Mouse (Mus musculus) cerebellum, adult 2 months (tissue): Measurements from ENCODE around the gene Kazn. TPM values are rescaled to one million over a fixed set of nuclear protein-coding genes. Genes with fewer than 3 reads are reported as not detected.

ENCODE experiments used
- DNase-seq, 2 experiments: peaks; one replicate each; pipeline ENCODE4 v3.0.0; 2021
- H3K27ac ChIP-seq: fragments of 200-500 bp; 2 replicates; pipeline ENCODE4 v1.5.1; 2012; ENCODE audit warnings: low read length, control low read depth, inconsistent platforms; ENCODE audit not compliant: insufficient read depth
- H3K27me3 ChIP-seq: fragments of 200-500 bp; 2 replicates; pipeline ENCODE4 v1.6.1; 2012; ENCODE audit warnings: inconsistent platforms, mild to moderate bottlenecking, low read length, moderate library complexity; ENCODE audit not compliant: control insufficient read depth, insufficient read depth
- H3K4me1 ChIP-seq: fragments of 200-500 bp; 2 replicates; pipeline ENCODE4 v1.6.1; 2011; ENCODE audit warnings: low read length; ENCODE audit not compliant: control insufficient read depth, insufficient read depth
- H3K4me3 ChIP-seq: fragments of 200-500 bp; replicated peaks from 2 replicates; pipeline ENCODE3; 2011; ENCODE audit warnings: mild to moderate bottlenecking, low read depth, low read length, control low read depth; ENCODE audit not compliant: insufficient read depth
- CTCF ChIP-seq: fragments of 200-500 bp; IDR thresholded peaks from 2 replicates; pipeline ENCODE4 v1.5.1; 2011; ENCODE audit warnings: low read depth, mild to moderate bottlenecking, control low read depth, low read length, moderate library complexity, borderline replicate concordance; ENCODE audit not compliant: insufficient read depth
- POLR2A ChIP-seq: fragments of 200-500 bp; IDR thresholded peaks from 2 replicates; pipeline ENCODE4 v1.6.1; 2011; ENCODE audit warnings: low read length, control low read depth, borderline replicate concordance; ENCODE audit not compliant: insufficient read depth
- WGBS: fragments of 180-500 bp; shearing (Covaris S2); methylation state at CpG from one replicate; pipeline ENCODE4 v1.1.7; 2018; 5-methylcytosine and 5-hydroxymethylcytosine counted together
- polyA plus RNA-seq: library from polyadenylated mRNA; depleted of rRNA; stranded (reverse); fragments of >200 nt; gene quantifications from 2 replicates; pipeline ENCODE4 v1.2.3, GENCODE M21; 2012; rRNA removed

Kazn gene
- polyA plus RNA-seq, 1 experiment: 75.7 TPM

DNA sequence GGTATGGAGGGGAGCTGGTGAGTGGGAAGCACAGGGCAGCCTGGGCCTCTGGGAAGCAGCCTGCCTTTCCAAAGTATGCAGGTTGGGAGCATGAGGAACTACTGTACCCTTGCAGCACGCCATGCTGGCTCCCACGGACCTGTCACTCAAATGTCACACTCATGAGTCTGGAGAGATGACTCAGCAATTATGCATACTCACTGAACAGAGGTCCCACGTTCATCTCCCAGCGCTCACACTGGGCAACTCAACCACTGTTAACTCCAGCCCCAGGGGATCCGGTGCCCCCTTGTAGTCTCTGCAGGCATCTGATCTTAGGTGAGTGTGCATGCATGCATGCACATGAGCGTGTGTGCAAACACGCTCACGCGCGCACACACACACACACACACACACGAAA, 184.6 kb downstream of the Kazn start:
- WGBS: 86% methylated on average over 11 of the region's 11 CpGs
- Histone ChIP-seq H3K4me1 (peaks cover 47% of the 10 kb centered on the region), H3K27ac (no peak overlapping the region), H3K27me3 (no peaks in the 10 kb centered on the region), H3K4me3 (no peak overlapping the region)
- TF ChIP-seq POLR2A: no peak
- DNase-seq: no peak

DNA sequence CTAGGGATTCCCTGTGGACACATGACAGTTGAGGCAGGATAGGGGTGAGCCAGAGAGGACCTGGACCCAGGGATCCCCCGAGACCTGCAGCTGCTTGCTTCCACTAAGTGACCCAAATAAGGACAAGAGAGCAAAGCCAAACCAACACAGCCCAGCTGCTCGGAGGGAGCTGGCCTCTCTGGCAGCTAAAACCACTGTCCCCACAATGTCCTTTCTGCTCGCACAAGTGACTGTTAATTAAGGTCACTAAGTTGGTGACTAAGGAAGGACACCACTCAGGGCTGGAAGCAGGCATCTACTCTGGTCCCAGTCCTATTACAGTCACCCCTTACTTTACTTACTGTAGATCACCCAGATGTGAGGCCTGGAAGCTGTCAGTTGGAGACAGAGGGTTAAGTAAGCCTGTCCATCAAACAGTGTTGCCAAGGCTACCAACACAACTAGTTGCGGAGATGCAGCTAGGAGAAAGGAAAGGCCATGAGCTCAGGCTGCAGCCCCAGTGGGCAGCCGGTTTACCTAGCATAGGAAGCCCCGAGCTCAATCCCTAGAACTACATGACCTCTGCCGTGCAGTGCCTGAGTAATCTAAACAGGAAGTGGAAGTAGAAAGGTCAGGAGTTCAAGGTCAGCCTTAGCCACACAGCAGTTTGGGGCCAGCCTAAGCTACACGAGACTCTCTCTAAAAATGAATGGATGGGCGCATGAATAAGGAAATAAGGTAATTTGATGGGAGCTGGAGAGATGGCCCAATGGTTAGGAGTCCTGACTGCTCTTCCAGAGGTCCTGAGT, 185.3 kb downstream of the Kazn start:
- no peaks in the 10 kb centered on the region for H3K27me3 ChIP-seq
- no peak for TF ChIP-seq CTCF
- TF ChIP-seq POLR2A: no peak
- H3K4me1 ChIP-seq: peaks cover 43% of the 10 kb centered on the region
- H3K4me3 ChIP-seq: no peak overlapping the region
- WGBS: 82% methylated on average over 9 of the region's 9 CpGs
- H3K27ac ChIP-seq: no peak overlapping the region
- no peak for DNase-seq

DNA sequence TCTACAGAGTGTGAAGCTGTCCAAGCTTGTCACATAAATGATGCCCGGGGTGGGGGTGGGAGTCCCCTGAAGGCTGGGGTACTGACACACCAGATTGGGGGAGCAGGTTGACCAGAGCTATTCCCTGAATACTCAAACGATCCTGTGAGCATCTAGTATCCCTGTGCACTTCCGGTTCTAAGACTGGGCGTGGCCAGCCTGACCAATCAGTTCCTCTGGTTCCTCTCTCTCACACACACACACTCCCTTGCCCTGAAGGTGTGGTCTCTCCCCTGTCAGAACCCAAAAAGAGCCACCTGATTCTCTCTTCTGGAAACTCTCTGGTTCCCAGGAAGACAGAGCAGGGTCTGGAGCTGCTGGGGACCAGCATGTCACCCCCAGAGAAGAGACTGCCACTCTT, 185.9 kb downstream of the Kazn start:
- peaks cover 46% of the 10 kb centered on the region for H3K4me1 ChIP-seq
- no peaks in the 10 kb centered on the region for H3K27me3 ChIP-seq
- no peak overlapping the region for H3K4me3 ChIP-seq
- no peak for DNase-seq
- WGBS: 57% methylated on average over 4 of the region's 4 CpGs
- H3K27ac ChIP-seq: no peak overlapping the region
- TF ChIP-seq POLR2A (no peak), CTCF (no peak)

DNA sequence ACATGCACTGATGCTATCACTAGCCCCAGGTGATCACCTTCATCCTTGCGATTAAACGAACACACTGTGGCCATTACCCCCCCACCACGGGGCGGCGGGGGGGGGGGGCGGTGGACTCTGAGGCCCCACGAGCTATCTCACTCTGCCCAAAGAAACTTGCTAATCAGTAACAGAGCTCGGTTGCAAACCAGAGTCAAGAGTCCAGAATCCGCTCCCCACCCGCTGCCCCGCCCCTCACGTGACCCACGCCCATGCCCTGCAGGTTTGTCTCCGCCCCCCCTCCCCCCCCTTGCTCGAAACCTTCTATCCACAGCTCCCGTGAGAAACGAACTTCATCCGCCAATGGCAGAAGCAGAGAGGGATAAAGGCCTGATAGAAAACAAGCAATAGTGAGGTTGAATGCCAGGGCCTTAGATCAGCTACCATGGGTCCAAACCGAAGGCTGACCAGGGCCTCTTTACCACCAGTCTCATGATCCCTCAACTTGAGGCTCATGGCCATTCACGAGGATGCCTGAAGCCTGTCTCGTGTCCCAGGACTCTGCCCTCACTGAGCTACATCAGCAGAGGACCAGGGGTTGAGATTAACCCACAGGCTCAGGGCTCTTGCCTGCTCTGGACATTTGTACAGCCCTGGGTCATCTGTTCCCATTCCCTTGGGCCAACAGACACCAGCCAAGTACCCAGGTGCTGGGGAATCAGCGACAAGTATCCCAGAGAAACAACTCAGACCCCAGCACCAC, 186.6 kb downstream of the Kazn start:
- TF ChIP-seq POLR2A (no peak), CTCF (no peak)
- no peak overlapping the region for H3K4me3 ChIP-seq
- H3K27ac ChIP-seq: no peak overlapping the region
- no peak for DNase-seq
- H3K27me3 ChIP-seq: no peaks in the 10 kb centered on the region
- peaks cover 46% of the 10 kb centered on the region for H3K4me1 ChIP-seq
- WGBS: 63% methylated on average over 22 of the region's 22 CpGs

Other genes with a start within 250 kb of the Kazn start
- gene Fhad1, start 224.3 kb downstream of the Kazn start, polyA plus RNA-seq: 2.1 and 3.4 TPM in 2 replicates
- gene Tmem51, start 155.1 kb downstream of the Kazn start, polyA plus RNA-seq: 26.2 and 26.3 TPM in 2 replicates